23 mouse cellular contexts compared by ENCODE assay signal in genomic region chr7:141068351-141068750, GRCm38 (mm10). TPM values are rescaled to one million over a fixed set of nuclear protein-coding genes. Genes with fewer than 3 reads are reported as not detected.
"Had no signal": no experiment of that assay in that cellular context is flagged by ENCODE, and none has a peak within 500 bp of the region (broad histone marks: within the 10 kb centered on the region; RNA-seq: fewer than 3 reads in every experiment).

No protein-coding gene starts in this region.

- H3K4me3 ChIP-seq: layer of hippocampus, adult 2 months; liver, embryonic 13.5 days; neural tube, embryonic 13.5 days; stomach, embryonic 15.5 days had no signal

- H3K4me2 ChIP-seq: liver, embryonic 13.5 days; midbrain, embryonic 11.5 days; neural tube, embryonic 13.5 days; stomach, embryonic 15.5 days had no signal

- H3K36me3 ChIP-seq: liver, embryonic 13.5 days had no signal

- DNase-seq: kidney, adult 18-20 months; kidney, adult 9 months; kidney, postnatal 25 days; layer of hippocampus, adult 9-11 months; liver, embryonic 13.5 days; lung, adult 2 months; lung, postnatal 14 days; midbrain, embryonic 14.5 days; retina, postnatal 1 day; right cerebral cortex, postnatal 25 days; spleen, adult 18-20 months had no signal

- H3K9ac ChIP-seq: liver, embryonic 13.5 days; neural tube, embryonic 13.5 days; stomach, embryonic 15.5 days had no signal

- H3K9me3 ChIP-seq: liver, embryonic 13.5 days; neural tube, embryonic 13.5 days; stomach, embryonic 15.5 days had no signal

- H3K27ac ChIP-seq: kidney, postnatal 0 days; layer of hippocampus, adult 2 months; liver, embryonic 13.5 days; neural tube, embryonic 13.5 days; stomach, embryonic 15.5 days had no signal

RNA-seq across cellular contexts. Expression of gene Pkp3, which starts 9.7 kb away (rescaled TPM):
- polyA plus RNA-seq: midbrain, embryonic 14.5 days had no signal

RNA-seq across cellular contexts. Expression of gene Gm17387, which starts 39.4 kb away (rescaled TPM):
- polyA plus RNA-seq: kidney, postnatal 0 days; large intestine, adult 2 months; limb, embryonic 11.5 days; limb, embryonic 14.5 days; liver, adult 2 months; liver, embryonic 13.5 days; liver, embryonic 16.5 days; lung, adult 2 months; lung, embryonic 16.5 days; midbrain, embryonic 11.5 days; midbrain, embryonic 14.5 days; neural tube, embryonic 13.5 days; stomach, embryonic 15.5 days; urinary bladder, adult 2 months had no signal
